Mouse (Mus musculus): ENCODE data around the gene Eef2.
"Not testable (repeated sequence)": the region's sequence is repeated elsewhere in the genome, so short reads cannot be mapped to it uniquely, and the experiment has no call there.

Eef2 gene

DNA sequence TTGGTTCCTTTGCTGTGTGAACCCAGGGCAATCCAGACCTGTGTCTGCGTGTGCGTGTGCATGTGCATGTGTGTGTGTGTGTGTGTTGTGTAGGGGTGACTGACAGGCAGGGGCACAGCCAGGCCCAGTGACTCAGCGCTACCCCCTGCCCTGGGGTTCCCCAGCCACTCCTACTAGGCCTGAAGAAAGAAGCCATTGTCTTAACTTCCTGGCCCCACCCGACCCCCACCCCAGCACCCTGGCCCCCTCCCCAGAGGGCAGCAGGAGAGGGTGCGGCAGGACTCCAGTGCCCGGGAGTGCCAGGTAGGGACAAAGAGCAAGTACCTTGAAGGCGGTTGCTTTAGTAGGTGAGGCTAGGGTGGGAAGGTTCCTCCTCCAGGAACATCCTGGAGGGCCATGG is 30.7 kb upstream of the Eef2 start:
- in situ Hi-C loops (cut with MboI, MseI) = loop anchor here in 1 of 2 experiments (10.0 kb wide), 1 partner anchor 991 kb away; no protein-coding TSS in a partner anchor

DNA sequence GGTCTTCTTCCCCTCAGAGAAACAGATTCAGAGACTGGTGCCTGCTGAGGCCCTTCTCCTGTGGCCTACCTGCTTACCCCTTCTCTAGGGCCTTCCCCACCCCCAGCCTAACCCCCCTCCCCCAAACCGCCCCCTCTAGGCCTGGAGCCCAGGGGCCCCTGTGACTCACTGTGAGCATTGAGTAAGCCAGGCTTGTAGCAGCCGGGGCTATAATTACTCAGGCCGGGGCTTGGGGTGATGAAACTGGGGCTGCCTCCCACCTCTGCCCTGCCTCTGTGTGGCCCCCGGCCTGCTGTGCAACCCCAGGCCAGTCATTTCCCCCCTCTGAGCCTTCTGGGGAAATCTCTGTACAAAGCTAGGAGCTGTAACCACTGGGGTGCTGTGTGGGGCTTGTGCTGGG is 30.1 kb upstream of the Eef2 start:
- in situ Hi-C loops (cut with MboI, MseI) = loop anchor here in 1 of 2 experiments (10.0 kb wide), 1 partner anchor 991 kb away; no protein-coding TSS in a partner anchor

DNA sequence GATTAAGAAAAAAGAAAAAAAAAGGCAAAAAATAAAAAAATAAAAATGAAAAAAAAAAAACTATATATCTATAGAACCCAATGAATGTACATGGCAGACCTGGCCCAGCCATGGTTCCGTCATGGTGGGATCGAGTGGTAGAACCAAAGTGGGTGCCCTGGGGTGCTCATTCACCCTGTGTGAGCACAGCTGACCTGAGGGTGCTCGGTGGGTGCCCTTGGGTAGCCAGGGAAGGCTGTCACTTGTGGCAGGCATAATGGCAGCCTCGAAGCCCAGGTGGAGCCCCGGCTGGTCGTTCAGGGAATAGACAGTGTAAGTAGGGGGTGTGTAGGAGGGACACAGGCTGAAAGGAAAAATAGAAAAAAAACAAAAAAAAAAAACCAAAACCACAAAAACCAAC is 25.2 kb upstream of the Eef2 start:
- in situ Hi-C loops (cut with MboI, MseI) = no loop called here

DNA sequence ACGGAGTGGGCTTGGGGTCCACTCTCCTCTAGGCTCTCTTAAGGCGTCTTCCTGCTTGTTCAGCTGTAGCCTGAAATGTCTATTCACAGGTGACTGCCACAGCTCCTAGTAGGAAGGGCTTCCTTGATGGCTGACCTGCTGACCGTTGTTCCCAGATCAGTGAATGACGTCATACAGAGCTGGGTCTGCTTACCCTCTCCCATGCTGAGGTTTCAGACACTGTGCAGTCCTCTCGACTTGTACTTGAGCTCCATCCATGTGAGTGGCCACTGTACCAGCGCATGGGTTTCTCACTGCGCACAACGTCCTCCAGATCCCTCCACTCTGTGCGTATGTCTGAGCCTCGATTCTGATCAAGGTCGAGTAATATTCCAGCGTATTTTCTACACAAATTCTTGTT is 23.8 kb upstream of the Eef2 start:
- in situ Hi-C loops (cut with MboI, MseI) = no loop called here

DNA sequence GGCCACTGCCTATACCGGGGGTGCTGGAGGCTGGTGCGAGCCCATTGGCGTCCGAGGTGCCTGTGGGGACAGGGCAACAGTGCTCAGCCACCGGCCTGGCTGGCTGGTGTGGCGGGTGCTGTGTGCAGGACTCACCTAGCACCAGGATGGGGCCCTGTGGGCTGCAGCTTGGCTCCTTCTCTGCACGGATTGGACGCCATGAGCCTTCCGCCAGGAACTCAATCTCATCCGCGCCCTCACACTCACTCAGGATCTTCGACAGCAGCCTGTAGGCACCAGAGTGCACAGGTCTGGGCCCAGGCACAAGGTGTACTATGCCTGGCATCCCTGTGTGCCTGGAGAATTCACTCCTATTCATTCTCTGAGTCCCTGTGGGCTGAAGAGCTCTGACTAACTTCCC is 22.1 kb upstream of the Eef2 start:
- in situ Hi-C loops (cut with MboI, MseI) = no loop called here

DNA sequence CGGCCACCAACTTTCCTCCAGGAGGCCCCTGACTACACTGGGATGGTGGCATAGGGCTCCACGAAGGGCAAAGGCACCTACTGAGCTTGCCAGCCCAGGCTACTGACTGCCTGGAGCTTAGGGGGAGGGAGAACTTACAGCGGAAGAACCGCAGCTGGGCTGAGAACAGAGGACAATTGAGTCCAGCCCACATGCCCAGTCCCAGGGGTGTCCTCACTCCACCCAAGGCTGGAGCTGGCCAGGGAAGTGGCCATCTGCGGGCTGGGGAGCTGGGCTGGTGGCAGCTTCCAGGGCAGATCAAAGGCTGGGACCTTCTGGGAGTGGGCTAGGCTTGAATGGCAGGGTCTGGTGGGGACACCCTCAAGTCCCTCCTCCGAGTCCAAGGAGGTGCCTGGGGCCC is 21.7 kb upstream of the Eef2 start:
- in situ Hi-C loops (cut with MboI, MseI) = no loop called here

DNA sequence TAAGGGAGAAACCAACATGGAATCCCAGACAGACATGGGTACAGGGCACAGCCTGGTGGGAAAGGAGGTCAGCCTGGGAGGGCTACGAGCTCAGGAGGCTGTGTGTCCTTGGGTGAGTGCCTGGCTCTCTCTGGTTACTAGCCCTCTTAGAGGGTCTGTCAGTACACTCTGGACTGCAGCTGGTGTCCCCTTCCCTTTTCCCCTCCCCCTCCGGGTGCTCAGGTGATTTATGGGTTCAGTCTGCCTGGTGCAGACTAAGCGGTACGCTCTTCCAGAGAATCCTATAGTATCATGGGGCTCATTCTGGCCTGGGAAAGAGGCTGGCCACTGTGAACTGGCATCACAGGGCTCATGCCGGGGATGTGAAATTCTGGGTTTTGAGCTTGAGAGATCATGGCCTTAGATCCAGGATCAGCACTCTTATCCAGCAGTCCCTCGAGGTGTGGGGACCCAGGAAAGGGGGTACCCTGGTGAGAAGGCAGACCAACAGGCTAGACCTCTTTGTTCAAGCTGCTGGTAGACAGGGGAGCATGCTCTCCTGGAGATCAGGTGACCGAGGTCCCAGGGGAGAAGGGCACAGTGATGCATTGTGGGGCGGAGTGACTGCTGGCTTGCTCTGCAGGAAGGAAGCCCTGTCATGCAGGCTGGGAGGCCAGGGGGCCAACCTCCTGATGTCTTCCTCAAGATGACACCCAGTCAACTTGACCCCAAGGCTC is 14.7 kb upstream of the Eef2 start:
- in situ Hi-C loops (cut with MboI, MseI) = no loop called here

DNA sequence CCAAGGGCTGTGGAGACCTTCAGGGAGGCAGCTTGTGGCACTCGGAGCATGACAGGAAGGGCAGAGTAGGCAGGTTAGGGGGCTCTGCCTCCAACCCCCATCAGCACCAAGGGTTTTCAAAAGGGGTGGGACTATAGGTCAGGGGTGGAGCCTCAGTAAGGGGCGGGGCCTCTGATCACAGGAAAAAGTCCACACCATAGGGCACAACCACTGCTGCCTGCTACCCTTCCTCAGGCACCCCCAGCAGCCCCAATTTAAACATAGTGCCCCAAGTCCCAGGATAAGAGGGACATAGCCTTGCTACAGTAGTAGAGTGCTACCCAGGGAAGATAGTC is 14.1 kb upstream of the Eef2 start:
- in situ Hi-C loops (cut with MboI, MseI) = no loop called here

DNA sequence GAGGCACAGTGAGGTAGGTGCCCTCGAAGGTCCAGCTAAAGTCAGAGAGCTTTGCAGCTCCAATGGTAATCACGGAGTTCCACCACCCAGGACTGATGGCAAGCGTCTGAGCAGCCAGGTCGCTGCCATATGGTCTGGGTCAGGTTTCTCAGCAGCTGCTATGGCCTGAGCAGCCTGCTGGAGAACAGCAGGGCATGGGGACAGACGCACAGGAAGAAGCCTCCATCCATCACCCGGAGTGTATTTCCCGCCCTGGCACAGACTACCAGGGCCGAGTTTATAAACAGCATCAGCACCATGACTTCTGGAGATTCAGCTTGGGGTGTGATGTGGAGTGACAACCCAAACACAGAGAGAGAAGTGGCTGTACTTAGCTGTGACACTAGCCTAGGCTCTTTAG is 11.3 kb upstream of the Eef2 start:
- in situ Hi-C loops (cut with MboI, MseI) = no loop called here

DNA sequence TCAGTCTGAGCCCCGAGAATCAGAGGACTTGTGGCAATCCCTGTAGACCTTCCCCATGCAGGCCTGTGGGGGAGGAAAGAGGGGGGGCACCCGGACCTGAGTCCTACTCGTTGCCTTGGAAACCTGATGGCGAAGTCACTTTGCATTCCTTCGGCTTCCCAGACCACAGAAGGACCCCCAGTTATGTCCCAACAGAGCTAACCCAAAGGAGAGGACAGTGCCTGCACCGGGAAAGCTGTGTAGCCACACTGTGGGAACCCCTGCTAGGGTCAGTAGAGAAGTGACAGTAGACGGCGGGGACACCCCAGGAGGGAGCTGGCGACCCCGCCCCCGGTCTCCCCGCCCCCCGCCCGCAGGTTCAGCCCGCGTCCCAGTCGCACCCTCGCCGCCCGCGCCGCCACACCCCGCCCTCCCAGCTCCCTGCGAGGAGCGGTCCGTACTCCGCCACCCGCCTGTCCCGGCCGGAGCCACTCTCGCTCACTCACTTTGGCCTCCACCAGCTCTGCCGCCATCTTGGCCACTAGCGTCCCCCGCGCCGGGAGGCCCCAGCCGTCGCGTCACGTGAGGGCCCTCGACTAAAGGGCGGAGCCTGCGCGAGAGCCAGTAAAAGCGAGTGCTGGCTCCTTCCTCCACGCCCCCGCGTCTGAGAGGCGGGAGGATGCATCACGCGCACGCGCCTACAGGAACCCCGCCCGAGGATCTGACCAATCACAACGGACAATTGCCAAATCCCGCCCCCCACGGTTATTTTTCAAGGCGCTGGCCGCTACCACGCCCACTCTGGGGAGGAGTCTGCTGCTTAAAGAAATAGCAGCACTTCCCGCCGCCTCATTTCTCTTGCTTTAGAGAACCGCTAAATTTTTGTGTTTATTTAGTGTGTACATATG is 9.0 kb upstream of the Eef2 start, which contains the start of gene Pias4:
Gene Pias4 (minus strand): TSS at position 724 of the 887 bp plus-strand sequence.
- in situ Hi-C loops (cut with MboI, MseI) = no loop called here

DNA sequence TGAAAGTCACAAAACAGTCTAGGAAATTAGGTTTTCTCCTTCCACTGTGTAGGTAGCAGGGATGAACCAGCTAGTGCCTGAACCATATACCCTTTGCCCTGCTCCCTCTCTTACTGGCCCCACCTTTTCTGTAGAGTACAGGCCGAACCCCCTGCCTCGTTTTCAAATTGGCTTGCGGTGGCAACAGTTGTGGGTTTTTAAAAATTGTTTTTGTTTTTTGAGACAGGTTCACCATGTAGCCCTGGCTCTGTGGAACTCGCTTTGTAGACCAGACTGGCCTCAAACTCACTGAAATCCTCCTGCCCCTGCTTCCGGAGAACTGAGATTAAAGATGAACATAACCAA is 8.4 kb upstream of the Eef2 start:
- in situ Hi-C loops (cut with MboI, MseI) = no loop called here

DNA sequence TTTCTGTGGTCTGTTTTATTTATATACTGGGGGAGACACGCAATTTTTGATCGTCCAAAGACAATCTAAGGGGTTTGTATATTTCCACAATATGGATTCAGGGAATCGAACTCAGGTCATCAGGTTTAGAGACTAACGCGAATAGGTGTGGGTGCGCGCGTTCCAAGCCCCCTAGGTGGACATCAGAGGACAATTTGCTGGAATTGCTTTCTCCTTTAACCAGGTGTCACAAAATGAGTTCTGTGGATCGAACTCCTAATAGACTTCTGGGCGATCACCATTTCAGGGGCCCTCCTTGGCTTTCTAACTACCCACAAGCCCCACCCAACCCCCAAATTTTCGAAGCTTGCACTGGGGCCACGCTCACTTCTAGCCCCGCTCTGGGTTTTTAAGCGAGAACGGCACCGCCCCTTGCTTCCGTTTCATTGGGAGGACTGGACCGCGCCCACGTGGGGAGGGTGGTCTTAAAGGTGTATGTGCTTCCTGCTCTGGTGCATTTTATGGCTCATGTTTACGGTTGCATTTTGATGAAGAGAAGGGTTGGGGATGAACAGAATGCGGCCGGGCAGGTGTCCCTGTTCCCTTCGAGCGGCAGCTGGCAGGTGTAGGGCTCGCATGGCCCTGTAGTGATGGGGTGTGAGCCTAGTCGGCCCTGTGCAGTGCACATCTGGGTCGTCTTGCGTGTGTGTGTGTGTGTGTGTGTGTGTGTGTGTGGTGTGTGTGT is 7.7 kb upstream of the Eef2 start:
- in situ Hi-C loops (cut with MboI, MseI) = no loop called here

DNA sequence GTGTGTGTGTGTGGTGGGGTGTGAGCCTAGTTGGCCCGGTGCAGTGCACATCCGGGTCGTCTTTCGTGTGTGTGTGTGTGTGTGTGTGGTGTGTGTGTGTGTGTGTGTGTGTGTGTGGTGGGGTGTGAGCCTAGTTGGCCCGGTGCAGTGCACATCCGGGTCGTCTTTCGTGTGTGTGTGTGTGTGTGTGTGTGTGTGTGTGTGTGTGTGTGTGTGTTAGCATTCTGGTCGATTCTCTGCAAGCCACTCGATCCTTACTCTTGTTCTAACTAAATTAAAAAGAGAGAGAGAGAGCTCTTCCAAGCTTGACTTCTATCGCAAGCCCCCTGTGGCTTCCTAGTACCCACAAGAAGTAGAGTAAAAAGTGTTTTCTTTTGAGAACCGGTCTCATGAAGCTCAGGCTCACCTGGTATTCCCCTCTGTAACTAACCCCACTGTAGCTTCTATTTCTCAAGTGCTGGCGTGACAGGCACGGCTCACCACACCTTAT is 7.0 kb upstream of the Eef2 start:
- in situ Hi-C loops (cut with MboI, MseI) = not testable (repeated sequence)

DNA sequence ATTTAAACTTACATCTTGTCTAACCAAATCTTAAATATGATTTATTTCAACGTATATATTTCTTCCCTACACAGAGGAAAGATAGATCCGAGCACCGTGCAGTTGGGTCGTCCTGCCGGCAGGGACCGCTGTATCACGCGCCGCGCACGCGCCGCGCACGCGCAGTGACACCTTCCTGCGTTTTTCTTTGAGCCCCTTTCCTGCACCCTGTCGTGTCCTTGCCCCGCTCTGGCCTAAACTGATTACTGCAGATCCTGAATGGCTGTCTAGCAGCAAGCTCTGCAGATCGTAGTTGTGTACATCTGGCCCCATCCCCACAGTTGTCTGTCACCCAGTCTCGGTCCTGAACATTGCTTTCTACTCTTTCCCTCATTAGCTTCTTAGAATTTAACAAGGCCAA is 3.3 kb upstream of the Eef2 start:
- in situ Hi-C loops (cut with MboI, MseI) = no loop called here

DNA sequence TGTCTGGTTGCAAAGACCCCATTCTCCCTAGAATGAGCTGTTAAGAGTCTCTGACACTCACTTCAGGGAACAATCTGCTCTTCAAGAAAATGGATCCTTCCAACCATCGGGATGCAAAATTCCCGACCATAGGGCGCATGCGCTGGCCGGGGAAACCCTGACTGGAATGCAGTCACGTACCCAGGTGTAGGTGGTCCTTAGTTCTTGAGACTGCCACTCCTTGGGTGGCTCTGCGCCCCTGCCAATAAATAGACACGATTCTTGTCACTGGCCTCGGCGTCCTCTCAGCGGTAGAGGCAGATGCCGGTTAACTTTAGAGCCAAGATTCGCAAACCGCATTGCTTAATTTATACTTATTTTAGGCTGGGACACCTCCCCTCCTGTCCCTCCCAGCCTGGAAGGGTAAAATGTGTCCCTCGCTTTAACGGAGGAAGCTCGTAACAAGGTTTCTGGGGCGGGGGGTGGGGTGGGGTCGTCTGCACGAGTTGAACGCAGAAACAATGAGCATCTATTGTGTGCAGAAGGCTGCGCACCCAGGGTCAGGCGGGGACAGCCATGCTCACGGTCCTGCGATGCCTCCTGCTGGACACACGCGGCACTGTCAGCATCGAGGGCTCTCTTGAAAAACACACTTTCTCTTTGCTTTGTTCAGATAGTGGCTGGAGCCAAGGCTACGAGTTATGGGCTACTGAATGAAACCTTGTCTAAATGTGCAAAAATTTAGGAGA is 1.6 kb upstream of the Eef2 start:
- in situ Hi-C loops (cut with MboI, MseI) = no loop called here

DNA sequence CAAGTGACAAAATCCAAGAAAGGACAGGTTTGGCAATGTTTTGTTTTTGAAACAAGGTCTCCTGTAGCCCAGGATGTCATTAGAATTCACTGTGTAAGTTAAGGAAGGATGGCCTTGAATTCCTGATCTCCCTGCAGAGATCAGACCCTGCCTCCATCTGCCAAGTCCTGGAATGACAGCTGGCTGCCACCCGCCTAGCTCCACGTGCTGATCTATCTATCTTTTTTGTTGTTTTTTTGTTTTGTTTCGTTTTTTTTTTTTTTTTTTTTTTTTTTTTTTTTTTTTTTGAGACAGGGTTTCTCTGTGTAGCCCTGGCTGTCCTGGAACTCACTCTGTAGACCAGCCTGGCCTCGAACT is 1.1 kb upstream of the Eef2 start:
- in situ Hi-C loops (cut with MboI, MseI) = not testable (repeated sequence)

DNA sequence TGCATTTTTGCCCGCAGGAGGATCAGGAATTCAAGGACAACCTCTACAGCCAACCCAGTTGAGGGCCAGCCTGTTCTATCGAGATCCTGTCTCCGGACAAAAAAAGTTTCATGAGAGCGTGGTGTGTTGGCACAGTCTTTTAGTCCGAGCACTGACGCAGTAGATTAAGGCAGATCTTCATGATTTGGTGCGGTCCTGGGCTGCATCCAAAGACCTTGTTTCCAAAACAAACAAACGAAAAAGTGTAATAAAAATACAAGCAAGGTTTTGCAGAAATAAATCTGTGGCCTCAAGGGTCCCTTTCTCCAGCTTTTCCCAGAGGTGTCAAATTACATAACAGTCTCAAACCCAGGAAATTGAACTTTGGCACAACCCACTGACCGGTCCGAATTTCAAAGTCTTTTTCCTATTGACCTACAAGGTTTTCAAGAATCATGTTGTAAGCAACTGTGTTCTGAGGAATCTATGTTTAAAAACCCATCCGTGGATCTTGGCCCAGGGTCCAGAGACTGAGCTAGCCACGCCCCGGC is 430 bp upstream of the Eef2 start:
- in situ Hi-C loops (cut with MboI, MseI) = no loop called here

DNA sequence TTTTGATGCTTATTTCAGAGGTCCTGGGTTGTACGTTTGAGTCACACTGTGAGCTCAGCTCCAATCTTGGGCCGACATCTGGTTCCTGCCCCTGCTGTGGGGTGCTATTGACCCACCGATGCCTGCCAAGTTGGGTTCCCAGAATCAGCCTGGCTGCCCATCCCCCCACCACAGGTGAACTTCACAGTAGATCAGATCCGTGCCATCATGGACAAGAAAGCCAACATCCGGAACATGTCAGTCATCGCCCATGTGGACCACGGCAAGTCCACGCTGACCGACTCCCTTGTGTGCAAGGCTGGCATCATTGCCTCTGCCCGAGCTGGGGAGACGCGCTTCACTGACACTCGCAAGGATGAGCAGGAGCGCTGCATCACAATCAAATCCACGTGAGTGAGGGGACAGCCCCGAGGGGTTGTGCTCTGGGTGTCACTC is 1.1 kb downstream of the Eef2 start:
- in situ Hi-C loops (cut with MboI, MseI) = no loop called here

DNA sequence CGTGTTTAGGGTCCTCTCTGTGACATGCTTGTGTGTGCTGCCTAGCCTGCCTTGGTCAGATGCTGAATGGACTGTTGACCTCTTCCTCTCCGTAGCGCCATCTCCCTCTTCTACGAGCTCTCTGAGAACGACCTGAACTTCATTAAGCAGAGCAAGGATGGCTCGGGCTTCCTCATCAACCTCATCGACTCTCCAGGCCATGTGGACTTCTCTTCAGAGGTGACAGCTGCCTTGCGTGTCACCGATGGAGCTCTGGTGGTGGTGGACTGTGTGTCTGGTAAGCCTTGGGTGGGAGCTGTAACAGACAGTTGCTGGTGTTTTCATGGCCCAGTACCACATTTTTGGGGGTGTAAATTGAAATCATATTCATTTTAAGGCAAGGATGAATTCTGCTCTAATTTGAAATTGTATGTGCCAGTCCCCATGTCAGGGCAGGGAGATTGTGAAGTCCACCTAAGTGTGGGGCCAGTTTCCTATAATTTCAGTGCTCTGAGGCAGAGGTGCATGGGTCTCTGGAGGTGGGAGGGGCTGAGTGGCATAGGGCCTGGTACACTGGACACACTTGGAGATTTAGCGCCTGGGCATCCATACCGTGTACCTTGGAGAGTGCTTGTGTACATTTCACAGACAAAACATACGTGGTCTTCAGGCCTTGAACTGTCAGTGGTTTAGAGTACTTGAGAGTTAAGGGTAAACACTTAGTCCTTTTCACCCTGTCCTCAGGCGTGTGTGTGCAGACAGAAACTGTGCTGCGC is 1.7 kb downstream of the Eef2 start:
- in situ Hi-C loops (cut with MboI, MseI) = no loop called here

DNA sequence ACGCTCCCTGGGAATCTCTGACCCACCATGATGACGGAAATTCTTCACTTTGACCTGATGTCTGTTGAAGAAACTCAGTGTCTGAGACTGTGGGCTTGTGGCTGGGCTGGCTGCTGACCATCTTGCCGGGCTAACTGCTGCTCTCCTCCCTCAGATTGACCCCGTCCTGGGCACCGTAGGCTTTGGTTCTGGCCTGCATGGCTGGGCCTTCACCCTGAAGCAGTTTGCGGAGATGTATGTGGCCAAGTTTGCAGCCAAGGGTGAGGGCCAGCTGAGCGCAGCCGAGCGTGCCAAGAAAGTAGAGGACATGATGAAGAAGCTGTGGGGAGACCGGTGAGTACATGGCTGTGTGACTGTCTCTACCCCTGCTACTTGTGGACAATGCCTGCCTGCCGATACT is 2.5 kb downstream of the Eef2 start:
- in situ Hi-C loops (cut with MboI, MseI) = no loop called here
